Mouse (Mus musculus) liver, adult 2 months (tissue): ENCODE measurements at regions not wholly inside any gene's neighbourhood (a gene's known extent, or its start where the extent isn't known, plus 50 kb on each side); places are given as distances from the start of the nearest gene placed in this dataset.

ENCODE experiments used
- DNase-seq: peaks from one replicate; pipeline ENCODE4 v3.0.0-alpha.2; 2011; ENCODE audit warnings: low read depth, low spot score; ENCODE audit errors: extremely low read depth
- H3K27ac ChIP-seq: fragments of 200-500 bp; replicated peaks from 2 replicates; pipeline ENCODE4 v1.5.1; 2012; ENCODE audit warnings: low read depth, mild to moderate bottlenecking, control low read depth, inconsistent platforms, low read length; ENCODE audit not compliant: insufficient read depth
- H3K27me3 ChIP-seq: fragments of 200-500 bp; 2 replicates; pipeline ENCODE4 v1.6.1; 2012; ENCODE audit warnings: mild to moderate bottlenecking, moderate library complexity, low read length, inconsistent platforms; ENCODE audit not compliant: control insufficient read depth, insufficient read depth
- H3K36me3 ChIP-seq: fragments of 200-500 bp; 2 replicates; pipeline ENCODE4 v1.6.1; 2012; ENCODE audit warnings: low read length, inconsistent platforms; ENCODE audit not compliant: control insufficient read depth, insufficient read depth
- H3K4me1 ChIP-seq: fragments of 200-500 bp; 2 replicates; pipeline ENCODE4 v1.6.1; 2011; ENCODE audit warnings: low read length; ENCODE audit not compliant: control insufficient read depth, insufficient read depth
- H3K4me3 ChIP-seq: fragments of 200-500 bp; 2 replicates; pipeline ENCODE4 v1.5.1; 2011; ENCODE audit warnings: low read depth, mild to moderate bottlenecking, control low read depth, low read length, moderate library complexity; ENCODE audit not compliant: insufficient read depth
- H3K79me2 ChIP-seq: fragments of 200-500 bp; 2 replicates; pipeline ENCODE4 v1.6.1; 2012; ENCODE audit warnings: inconsistent platforms, mild to moderate bottlenecking, low read length, moderate library complexity; ENCODE audit not compliant: control insufficient read depth, insufficient read depth
- H3K9ac ChIP-seq: fragments of 200-500 bp; 2 replicates; pipeline ENCODE4 v1.6.1; 2012; ENCODE audit warnings: low read depth, mild to moderate bottlenecking, control low read depth, inconsistent platforms, low read length
- CTCF ChIP-seq: fragments of 200-500 bp; IDR thresholded peaks from 2 replicates; pipeline ENCODE4 v1.5.1; 2011; ENCODE audit warnings: low read depth, low read length, control low read depth
- POLR2A ChIP-seq: fragments of 200-500 bp; IDR thresholded peaks from 2 replicates; pipeline ENCODE4 v1.6.1; 2011; ENCODE audit warnings: low read length, control low read depth; ENCODE audit not compliant: insufficient read depth; ENCODE audit errors: extremely low read depth
- WGBS: fragments of 180-500 bp; shearing (Covaris S2); methylation state at CpG from one replicate; pipeline ENCODE4 v1.1.7; 2018; 5-methylcytosine and 5-hydroxymethylcytosine counted together

- WGBS = 68% methylated on average over 8 of the region's 8 CpGs
- H3K4me1 ChIP-seq = no peaks in the 10 kb centered on the region
- no peaks in the 10 kb centered on the region for H3K79me2 ChIP-seq
- no peak overlapping the region for H3K27ac ChIP-seq
- DNase-seq = no peak
- no peak overlapping the region for H3K4me3 ChIP-seq
- no peaks in the 10 kb centered on the region for H3K36me3 ChIP-seq
- no peaks in the 10 kb centered on the region for H3K27me3 ChIP-seq
- H3K9ac ChIP-seq = no peak overlapping the region
- TF ChIP-seq POLR2A = no peak
- TF ChIP-seq CTCF = no peak
These were observed 69.5 kb upstream of the Mrps9 start for GRCm38 (mm10) chr1:42781533-42781932.

GRCm38 (mm10) chr1:42783072-42783672, 67.9 kb upstream of the Mrps9 start:
- DNase-seq = no peak
- 84% methylated on average over 7 of the region's 7 CpGs for WGBS
- no peak overlapping the region for H3K27ac ChIP-seq
- TF ChIP-seq CTCF (no peak), POLR2A (no peak)
- H3K36me3 ChIP-seq = no peaks in the 10 kb centered on the region
- no peak overlapping the region for H3K9ac ChIP-seq
- no peaks in the 10 kb centered on the region for H3K79me2 ChIP-seq
- no peaks in the 10 kb centered on the region for H3K4me1 ChIP-seq
- no peak overlapping the region for H3K4me3 ChIP-seq
- no peaks in the 10 kb centered on the region for H3K27me3 ChIP-seq

DNA sequence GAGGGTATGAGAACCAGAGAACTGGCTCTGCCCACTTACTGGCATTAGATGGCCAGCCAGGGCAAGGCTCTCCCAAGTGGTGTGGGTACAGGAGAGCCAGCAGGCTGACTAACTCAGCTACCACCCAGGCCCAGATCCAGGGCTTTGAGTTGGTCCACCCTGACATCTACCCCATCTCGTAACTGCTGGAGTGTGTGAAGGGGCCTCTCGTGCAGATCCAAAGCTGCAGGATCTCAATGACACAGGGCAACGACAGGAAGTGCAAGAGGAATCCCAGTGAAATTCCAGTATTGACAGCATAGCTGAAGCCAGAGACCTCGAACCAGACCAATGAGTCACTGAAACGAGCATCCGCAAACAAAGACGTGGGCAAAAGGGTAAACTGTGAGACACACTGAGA, 63.8 kb upstream of the Mrps9 start:
- Histone ChIP-seq H3K9ac (no peak overlapping the region), H3K79me2 (no peaks in the 10 kb centered on the region), H3K36me3 (no peaks in the 10 kb centered on the region), H3K27ac (no peak overlapping the region), H3K4me1 (no peaks in the 10 kb centered on the region), H3K27me3 (no peaks in the 10 kb centered on the region), H3K4me3 (no peak overlapping the region)
- 44% methylated on average over 7 of the region's 7 CpGs for WGBS
- DNase-seq = no peak
- TF ChIP-seq POLR2A = no peak
- TF ChIP-seq CTCF = no peak

DNA sequence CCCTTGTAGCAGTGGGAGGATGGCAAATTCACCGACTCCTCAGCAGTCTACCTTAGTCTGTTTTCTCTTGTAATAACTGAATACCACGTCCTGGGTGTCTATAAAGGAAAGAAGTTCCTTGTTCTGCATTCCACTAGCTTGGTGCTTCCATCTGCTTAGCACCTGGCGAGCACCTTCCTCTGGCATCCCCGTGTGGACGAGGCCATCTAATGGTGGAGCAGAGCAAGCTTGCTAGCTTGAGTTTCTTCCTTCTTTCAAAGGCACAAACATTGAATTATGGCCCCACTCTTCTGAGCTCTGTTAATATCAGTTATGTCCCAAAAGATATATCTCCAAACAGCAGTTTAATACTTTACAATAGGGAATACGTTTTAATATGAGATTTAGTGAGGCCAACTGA, 62.6 kb upstream of the Mrps9 start:
- 70% methylated on average over 6 of the region's 6 CpGs for WGBS
- no peaks in the 10 kb centered on the region for H3K4me1 ChIP-seq
- TF ChIP-seq POLR2A (no peak), CTCF (no peak)
- H3K27me3 ChIP-seq = no peaks in the 10 kb centered on the region
- DNase-seq = no peak
- H3K4me3 ChIP-seq = no peak overlapping the region
- no peak overlapping the region for H3K9ac ChIP-seq
- no peaks in the 10 kb centered on the region for H3K36me3 ChIP-seq
- no peak overlapping the region for H3K27ac ChIP-seq
- H3K79me2 ChIP-seq = no peaks in the 10 kb centered on the region
